Mouse (Mus musculus): Measurements from ENCODE around the gene Samd8.

Samd8 gene

DNA sequence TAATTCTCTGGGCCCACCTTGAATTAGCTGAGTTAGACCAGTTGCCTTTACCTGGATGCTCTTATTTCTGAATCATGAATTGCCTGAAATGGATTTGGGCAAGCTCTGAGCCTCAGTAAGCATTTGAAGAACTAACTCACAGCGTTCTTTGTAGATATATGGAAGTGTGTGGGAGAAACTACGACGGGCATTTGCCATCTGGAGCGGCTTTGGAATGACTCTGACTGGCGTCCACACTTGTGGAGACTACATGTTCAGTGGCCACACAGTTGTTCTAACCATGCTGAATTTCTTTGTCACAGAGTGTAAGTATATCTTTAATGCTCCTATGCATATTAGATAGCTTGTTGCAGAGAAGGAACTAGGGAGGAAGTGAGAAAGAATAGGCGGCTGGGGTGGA lies 41.9 kb downstream of the Samd8 start:
- no peak for DNase-seq (ENCODE audit: low spot score)

- no peak for DNase-seq (ENCODE audit: low spot score)
Observed at GRCm38 (mm10) chr14:21800641-21801040, 50.3 kb downstream of the Samd8 start.

- DNase-seq (ENCODE audit: low spot score): no peak
Observed at GRCm38 (mm10) chr14:21801624-21802023, 51.3 kb downstream of the Samd8 start.

DNA sequence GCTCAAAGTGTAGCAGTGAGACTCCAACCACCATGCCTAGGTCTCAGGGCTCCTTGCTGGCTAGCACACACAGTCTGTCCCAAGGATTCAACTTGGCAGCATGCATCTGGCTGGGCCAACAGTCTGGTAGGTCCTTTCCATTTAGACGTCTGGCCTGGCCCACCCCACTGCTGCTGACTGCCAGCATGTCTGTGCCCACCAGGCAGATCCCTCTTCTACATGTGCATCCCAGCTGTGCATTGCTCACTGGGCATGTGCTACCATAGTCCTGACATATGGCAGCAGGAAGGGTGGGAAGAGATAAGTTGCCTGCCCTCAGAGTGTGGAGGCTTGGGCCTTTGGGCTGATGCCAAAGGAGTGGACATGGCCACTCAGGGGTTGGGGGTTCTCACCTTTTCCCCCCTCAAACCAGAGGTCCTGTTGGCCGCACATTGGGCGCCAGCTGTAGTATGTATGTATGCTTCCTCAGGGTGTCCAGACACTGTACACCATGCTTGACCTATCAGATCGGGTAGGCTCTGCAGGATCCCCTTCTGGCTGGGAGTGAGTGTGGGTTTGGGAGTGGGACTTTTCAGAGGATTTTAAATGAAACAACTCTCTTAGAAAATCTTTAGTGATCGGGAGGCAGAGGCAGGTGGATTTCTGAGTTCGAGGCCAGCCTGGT lies 52.3 kb downstream of the Samd8 start:
- DNase-seq (ENCODE audit: low spot score): no peak

GRCm38 (mm10) chr14:21806203-21806602 lies 55.9 kb downstream of the Samd8 start:
- DNase-seq (ENCODE audit: low spot score): no peak

GRCm38 (mm10) chr14:21806631-21807160 lies 56.4 kb downstream of the Samd8 start:
- no peak for DNase-seq (ENCODE audit: low spot score)

GRCm38 (mm10) chr14:21808208-21808922 lies 58.0 kb downstream of the Samd8 start:
- DNase-seq (ENCODE audit: low spot score): no peak

- no peak for DNase-seq (ENCODE audit: low spot score)
Observed at GRCm38 (mm10) chr14:21809418-21809817, 59.1 kb downstream of the Samd8 start.

GRCm38 (mm10) chr14:21811301-21811700 lies 61.0 kb downstream of the Samd8 start:
- DNase-seq (ENCODE audit: low spot score): no peak

- DNase-seq (ENCODE audit: low spot score): no peak
Observed at GRCm38 (mm10) chr14:21811744-21812393, 61.5 kb downstream of the Samd8 start.

DNA sequence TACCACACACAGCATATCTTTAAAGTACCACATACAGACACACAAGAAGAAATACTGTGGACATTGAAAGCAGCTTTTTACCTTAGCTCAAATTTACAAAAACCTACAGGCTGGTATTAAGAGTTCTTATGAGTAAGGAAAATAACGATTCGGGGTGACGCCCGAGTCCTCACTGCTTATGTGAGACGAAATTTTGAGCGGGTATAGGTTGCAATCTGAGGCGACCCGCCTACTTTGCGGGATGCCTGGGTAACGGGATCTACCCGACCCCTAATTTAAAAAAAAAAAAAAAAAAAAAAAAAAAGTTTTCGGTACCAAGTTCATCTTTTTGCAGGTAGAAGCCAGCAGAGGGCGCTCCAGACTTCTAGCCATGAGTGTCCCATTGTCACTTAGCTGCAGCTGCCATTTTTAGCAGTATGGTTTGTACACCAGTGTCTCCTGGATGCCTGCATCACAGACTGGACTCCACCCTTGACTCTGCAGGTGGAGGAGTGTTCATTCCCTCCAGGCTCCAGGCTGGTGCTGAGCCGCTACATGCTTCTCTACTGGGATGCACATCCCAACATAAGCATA lies 62.3 kb downstream of the Samd8 start:
- DNase-seq (ENCODE audit: low spot score): peak; percentile 82

GRCm38 (mm10) chr14:21813216-21813615 lies 62.9 kb downstream of the Samd8 start:
- DNase-seq (ENCODE audit: low spot score): no peak

DNA sequence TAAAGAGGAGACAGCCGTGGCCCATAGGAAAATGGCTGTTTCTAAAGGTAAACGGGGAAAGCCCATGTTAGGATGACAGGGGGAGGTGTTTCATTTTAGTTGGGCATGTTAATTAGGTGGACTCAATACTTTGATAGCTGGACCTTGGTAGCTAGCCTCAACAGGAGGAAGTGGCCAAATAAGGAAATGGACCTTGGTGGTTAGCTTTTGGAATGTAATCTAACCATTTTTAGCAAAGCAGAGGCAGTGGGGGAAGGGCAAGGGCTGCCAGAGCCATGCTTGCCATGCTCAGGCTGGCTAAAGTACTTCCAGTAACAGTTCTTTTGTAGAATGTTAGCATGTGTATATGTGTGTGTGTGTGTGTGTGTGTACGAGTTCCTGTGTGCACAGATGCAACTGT lies 63.5 kb downstream of the Samd8 start:
- no peak for DNase-seq (ENCODE audit: low spot score)

- peak; percentile 63 for DNase-seq (ENCODE audit: low spot score)
Observed at GRCm38 (mm10) chr14:21814606-21815005, 64.3 kb downstream of the Samd8 start.

DNA sequence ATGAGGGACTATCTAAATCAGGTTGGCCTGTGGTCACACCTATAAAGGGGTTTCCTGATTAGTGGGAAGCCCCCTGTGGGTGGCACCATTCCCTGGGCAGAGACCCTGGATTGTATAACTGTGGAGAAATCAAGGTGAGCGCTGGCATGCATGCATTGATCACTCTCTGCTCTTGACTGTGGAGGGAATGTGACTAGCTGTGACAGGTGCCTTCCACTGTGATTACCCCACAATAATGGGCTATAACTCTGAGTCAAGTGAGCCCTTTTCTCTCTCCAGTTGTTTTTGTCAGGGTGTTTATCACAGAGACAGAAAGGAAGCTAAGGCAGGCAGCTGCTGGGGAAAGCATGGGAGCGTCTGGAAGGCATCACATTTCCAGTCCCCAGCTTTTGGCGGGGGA lies 65.9 kb downstream of the Samd8 start:
- no peak for DNase-seq (ENCODE audit: low spot score)

- DNase-seq (ENCODE audit: low spot score): no peak
Observed at GRCm38 (mm10) chr14:21817453-21817852, 67.1 kb downstream of the Samd8 start.

- no peak for DNase-seq (ENCODE audit: low spot score)
Observed at GRCm38 (mm10) chr14:21820880-21821505, 70.7 kb downstream of the Samd8 start.

- DNase-seq (ENCODE audit: low spot score): no peak
Observed at GRCm38 (mm10) chr14:21822307-21822706, 72.0 kb downstream of the Samd8 start.

DNA sequence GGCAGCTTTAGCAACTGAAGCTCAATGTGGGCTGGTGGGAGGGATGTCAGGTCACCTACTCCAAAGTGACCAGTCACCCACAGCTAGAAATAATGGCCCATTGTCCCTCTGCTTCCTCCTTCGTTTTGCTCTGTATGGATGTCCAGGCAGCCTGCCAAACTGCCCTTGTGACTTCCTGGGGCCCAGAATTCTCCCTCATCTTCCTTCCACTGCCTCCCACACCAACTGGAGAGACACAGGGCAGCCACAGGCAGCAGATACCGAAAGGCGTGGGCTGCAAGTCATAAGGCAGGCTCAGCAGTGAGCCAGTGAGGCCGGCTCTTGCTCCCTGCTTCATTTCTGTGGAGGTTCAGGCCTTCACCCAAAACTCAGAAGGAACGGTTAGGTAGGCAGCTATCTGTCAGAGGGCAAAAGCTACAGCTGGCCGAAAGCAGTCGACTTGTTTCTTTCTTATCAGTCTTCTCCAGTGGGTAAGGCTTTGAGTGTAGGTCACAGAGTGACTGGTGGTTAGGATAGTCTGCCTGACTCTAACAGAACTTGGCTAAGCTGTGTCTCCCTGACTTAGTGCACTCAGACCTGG lies 72.6 kb downstream of the Samd8 start:
- no peak for DNase-seq (ENCODE audit: low spot score)

DNA sequence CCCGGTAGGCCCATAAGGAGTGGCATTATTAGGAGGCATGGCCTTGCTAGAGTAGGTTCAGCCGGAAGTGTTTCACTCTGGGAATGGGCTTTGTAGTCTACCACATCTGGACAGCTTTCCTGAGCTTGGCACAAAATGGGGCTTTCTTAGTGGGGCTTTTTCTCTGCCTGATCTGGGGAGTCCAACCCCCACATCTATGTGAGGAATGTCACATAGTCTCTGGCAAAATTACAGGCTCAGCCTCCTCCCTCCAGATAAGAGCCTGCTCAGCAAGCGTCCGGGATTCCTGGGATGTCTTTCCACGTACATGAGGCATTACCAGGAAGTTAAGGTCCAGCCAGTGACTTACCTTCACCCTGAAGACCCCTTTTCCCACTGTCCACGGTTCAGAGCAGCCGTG lies 73.6 kb downstream of the Samd8 start:
- no peak for DNase-seq (ENCODE audit: low spot score)

- no peak for DNase-seq (ENCODE audit: low spot score)
Observed at GRCm38 (mm10) chr14:21824938-21825337, 74.6 kb downstream of the Samd8 start, which contains the start of gene Vdac2. Gene Vdac2, plus strand, starts transcription at chr14:21825238.
